Mouse (Mus musculus): Measurements from ENCODE around the gene Tbl1x.

DNA sequence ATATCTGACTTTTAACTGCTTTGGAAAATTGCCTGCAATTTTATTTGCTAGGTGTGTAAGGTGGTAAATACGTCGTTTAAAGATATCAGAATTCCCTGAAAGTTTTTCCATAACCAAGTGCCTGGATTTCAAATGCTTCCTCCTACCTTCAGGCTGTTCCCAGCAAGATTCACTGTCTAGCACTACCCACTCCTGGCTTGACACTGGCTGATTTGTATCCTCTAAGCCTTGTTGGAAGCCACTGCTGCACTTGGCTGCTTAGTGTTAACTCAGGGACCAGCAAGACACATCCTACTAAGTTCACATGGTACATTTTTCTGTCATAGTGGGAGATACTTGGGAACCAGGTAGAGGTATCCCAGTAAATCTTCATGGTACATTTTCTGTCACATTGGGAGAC lies 52.8 kb downstream of the Tbl1x start:
- TF ChIP-seq CTCF (IDR thresholded peaks at IDR 0.05) (no peak), POLR2A (IDR thresholded peaks at IDR 0.05; ENCODE audit: insufficient read depth, low read depth, low read length) (no peak), EP300 (IDR thresholded peaks at IDR 0.05; ENCODE audit: insufficient read depth, low read depth, low read length) (no peak)
